Mouse (Mus musculus): ENCODE results near the gene Foxp1.

- TF ChIP-seq POLR2A (IDR thresholded peaks at IDR 0.05; ENCODE audit: control insufficient read depth, extremely low read depth, insufficient read depth, low read length, poor library complexity) (no peak), CTCF (IDR thresholded peaks at IDR 0.05; ENCODE audit: borderline replicate concordance, control insufficient read depth, extremely low read depth, insufficient read depth, low read length, poor library complexity) (no peak)
Measured at GRCm38 (mm10) chr6:99428961-99429360, 93.6 kb downstream of the Foxp1 start.
